Mouse (Mus musculus): Measurements from ENCODE around the gene Cd36.

Cd36 gene

DNA sequence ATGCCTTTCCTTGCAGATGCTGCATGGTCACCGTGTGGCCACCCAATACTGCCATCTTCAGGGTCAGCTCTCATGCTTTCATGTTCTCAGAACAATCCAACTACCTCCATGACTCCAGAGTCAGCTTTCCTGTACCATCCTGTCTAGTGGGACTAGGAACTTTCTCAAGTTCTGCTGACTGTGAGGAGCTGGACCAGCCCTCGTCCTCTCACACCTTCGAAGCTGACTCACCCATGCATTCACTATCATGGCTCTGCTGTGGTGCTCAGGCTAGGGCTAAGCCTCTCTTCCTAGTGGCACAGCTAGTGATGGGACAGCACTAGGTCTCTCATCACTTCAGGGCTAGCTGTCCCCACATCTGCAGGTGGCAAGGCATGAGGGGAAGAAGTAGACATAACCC lies 30.7 kb downstream of the Cd36 start:
- DNase-seq: no peak

DNA sequence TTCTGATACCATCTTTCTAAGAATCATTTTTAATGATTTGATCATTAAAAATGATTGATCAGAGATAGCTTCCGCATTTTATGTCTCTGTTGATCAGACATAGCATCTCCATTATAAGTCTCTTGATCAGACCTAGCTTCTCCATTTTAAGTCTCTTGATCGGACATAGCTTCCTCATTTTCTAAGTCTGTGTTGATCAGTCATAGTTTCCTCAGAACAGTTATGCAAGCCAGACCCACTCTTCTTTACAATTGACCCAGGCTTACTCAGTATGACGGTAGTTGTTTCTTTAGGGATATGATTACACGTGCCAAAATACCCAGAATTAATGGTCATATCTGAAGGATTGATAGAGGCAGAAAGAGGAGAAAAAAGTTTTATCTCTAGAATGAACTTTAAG lies 31.3 kb downstream of the Cd36 start:
- no peak for DNase-seq

DNA sequence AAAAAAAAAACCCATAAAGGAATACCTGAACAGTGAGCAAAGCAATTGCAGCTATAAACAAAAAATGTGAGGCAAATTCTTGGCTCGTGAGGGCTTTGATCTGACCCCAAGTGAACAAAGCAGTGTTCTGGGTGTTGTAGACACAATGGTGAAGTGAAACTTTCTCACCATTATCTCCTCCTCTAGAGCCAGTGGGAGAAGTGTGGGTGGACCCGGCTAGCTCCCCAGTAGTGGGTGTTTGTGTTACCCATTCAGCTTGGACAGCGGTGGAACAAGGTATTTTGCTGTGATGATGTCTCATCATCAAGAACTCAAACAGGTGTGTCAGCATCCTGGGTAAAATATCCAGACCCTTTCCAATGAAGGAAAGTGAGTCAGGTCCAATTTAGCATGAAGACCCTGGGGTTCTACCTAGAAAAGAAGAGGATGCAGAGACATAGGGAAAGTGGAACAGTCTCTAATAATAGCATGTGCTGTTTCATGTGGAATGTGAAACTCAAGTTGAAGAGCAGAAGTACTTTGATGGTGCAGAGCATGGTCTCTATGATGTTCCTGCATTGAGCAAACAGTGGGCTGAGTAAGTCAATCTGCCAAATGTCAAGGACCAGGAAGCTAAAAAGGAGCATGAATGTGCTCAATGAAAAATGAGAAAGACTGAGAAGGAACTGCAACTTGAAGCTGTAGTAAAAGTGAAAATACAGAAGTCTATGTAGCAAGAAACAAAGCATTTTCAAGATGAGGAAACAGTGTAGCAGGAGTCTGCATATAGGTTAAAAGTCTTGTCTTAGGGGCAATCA lies 34.3 kb downstream of the Cd36 start:
- DNase-seq: no peak

DNA sequence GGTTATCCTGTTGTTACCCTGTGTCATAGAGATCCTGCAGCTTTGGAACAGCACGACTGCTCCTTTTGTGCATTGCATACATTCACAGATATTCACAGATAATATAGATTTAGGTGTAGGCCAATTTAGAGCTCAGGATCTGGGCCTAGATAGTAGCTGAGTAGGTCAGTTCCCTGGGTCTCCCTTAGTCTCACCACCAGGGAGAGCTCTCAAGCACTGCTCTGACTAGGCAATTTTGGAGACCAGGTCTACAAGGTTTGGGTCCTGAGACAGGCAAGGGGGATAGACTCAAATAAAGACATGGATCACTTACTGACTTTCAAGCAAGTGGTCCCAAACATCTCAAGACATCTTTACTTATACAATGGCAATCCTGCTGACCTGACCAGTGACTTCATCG lies 38.0 kb downstream of the Cd36 start:
- DNase-seq: no peak

DNA sequence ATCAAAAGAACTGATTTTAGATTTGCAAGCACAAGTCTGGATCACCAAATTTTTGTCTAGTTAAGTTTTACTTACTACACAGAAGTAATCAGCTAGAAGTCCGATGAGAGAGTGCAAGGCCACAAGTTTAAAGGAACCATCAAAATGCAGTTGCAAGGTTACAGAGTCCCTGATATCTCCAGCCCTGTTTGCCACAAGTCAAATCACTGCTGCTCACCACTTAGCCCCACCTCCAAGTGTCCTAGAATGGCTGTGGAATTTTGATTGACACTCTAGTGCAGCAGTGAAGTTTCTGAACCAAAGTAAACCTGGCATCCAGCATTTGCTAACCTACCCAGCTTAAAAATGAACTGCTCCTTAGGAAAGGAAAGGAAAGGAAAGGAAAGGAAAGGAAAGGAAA lies 39.0 kb downstream of the Cd36 start:
- no peak for DNase-seq

DNA sequence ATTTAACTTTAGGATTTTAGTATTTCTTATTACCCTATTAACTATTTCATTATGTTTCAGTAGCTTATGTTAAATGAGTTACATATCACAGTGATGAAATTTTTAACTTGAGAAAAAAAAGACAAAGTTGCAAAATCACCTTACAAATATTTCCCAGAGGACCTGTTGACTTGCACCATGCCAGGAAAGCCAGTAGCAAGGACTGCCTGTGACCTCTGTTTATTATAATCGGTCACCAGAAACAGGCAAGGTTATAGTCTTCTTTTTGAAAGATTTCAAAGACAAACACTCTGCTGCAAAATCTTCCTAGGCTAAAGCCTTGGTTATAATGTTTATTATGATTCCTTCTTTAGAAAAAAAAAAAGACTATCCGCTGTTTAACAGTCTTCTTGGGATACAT lies 39.9 kb downstream of the Cd36 start:
- no peak for DNase-seq

DNA sequence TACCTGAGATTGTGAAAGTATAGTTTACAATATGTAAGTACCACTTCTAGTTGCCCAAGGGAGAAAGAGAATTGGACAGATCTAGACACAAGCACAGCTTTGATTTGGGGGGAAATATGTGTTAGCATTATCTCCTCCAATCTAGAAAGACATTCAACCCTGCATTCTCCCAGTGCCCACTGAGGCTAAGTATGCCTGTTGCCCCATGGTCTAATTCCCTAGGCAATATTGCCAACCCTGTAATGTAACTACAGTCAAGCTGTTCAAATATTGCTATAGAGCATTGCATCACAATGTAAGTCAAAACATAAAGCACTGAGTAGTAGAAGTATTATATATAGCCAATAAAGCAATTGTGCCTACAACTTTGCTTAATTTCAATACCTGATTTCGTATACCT lies 40.3 kb downstream of the Cd36 start:
- no peak for DNase-seq

DNA sequence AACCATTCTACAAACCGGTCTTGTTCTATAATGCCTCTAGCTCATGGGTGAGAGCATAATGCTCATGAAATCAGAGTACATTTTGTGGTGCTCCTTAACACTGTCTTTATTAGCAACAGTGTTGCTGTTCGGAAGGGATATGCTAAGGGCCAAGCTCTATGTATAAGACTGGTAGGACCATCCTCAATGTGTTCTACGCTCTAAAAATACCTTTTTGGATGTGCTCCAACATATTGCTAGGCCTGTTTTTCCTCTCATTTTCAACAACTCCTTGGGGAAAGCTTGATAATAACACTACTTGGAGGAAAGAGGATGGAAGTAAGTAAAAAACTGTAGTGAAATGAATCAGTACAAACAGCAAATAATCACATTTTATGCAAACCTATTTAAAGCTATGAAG lies 44.7 kb downstream of the Cd36 start:
- DNase-seq: no peak

DNA sequence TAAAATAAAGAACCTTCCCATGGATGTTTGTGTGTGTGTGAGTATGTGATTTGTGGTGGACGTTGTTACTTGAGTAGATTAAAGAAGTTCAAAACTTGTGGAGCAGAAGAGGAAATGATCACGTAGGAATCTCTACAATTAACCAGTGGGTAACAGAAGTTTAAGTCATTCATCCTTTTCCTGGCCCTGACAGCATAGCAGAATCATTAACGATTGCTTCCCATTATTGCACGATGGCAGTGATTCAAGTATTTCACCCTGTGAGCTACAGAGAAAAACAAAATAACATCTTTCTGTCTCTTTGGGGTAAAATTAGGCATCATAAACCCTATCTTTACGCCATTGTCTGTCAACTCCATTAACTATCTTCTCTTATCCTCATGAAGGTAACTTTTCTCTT lies 45.3 kb downstream of the Cd36 start:
- no peak for DNase-seq

DNA sequence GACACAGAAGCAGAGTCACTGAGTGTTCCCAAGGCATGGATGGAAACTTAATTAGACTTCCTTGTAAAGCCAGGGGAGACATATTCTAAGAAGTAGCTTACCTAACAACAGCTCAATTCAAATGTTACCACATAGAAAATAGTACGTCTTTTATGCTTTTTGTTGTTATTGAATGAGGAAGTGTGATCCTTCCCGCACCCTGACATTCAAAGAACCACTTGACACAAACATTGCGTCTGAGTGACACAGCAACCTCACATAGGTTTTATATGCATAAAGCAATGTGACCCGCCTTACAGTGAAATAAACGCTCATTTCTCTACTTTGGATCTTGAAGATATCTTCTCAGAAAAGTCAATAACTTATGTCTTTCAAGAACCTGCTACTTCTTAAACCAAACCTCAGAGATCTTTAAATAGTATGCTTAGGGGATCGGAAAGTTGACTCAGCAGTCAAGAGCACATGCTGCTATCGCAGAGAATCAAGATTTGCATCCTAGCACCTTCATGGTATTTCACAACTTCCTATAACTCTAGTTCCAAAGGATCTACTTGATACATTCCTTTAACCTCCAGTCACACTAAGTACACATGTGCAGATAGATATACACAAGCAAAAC lies 46.4 kb downstream of the Cd36 start:
- DNase-seq: no peak

DNA sequence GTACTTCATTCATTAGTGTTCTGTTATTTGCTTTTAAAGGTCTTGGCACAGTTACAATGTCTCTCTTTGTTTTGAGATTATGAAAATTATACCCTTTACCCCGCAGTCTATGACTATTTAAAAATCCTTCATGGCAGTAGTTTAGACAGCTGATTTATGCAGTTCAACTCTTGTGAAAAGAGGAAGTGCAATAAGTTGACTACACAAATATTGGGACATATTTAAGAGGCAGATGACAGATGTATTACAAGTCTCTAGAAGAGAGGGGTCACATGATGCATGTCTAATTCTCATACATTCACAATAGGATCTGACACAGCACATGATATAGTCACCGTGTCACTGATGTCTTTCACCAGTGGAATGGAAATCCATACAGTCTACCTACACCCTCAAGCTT lies 49.1 kb downstream of the Cd36 start:
- no peak for DNase-seq

DNA sequence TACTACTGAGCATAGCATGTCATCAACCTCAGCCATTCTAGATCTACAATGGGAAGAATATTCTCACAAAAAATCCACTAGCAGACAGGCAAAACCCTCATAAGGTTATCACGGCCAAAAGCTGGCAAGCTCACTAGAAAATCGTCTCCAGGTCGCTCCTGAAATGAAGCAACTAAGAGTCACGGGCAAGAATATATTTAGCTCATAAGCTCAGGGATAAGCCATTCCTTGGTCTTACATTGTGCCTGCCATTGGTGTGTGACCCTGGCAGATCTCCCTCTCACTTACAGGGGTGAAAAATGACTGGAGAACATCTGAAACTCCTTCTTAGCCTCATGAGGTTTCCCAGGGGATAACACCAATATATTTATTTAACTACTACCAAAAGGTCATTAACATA lies 52.2 kb downstream of the Cd36 start:
- DNase-seq: no peak

DNA sequence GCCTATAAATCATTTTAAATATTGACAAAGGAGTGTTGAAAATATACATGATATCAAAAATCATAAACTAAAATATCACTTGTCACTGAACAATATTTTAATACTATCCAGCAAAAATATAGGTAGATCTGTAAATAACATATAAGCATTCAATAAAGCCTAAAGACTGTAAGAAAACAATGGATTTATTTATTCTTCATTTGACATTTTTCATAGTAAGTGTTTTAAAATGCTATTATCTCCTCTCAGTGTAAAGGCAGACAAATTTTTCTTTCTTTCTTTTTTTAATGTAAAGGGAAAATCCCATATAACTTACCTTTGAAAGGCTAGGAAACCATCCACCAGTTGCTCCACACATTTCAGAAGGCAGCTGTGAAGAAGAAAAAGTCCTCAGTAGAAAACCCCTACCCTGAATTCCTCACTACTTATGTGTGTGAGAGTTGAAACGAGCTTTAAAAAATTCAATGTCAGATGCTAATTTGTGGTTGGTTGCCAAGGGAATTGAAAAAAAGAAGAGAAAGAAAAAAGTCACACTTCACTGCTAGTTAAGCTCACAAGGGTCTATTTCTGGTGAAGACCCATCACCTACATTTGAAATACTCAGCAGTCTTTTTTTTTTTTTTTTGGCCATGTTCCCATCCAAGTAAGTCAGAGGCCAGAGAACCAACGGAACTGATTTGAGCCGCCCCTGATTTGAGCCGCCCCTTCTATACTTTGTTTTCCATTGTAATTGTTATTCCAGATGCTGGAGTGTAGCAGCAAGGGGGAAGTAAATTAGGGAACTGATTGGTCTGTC lies 53.1 kb downstream of the Cd36 start:
- no peak for DNase-seq

DNA sequence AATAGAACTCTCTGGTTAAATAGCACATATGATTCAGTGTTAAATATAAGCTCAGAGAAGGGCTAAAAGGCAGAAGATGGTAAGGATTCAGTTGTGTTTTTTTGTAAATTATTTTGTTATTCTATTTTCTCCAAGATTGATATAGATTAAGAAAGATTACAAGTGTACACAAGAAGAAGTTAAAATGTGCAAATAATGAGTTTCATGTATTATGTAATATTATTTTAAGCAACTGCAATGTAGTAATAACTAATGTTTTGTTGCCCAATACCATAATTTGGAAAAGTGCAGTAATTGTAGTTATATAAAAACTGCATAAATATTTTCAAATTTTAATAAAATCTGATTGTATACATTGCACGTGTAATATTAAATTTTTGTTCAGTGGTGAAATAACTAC lies 54.8 kb downstream of the Cd36 start:
- no peak for DNase-seq

DNA sequence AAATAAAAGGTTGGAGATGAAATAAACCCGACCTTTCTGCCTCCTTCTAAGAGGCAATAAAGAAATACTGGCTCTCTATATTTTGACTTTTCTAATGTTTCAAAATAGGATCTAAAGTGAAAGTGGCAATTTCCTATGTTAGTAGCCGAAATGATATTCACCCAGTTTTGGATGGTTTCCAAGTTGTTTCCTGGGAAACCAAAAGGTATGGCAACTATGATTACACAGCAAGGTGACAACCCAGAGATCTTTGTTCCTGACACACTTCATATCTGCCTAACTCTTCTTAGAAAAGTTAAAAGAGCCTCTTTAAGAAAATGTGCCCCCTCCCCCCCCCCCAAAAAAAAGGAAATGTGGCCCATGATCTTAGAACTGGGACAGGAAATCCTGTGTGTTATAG lies 58.1 kb downstream of the Cd36 start:
- no peak for DNase-seq

DNA sequence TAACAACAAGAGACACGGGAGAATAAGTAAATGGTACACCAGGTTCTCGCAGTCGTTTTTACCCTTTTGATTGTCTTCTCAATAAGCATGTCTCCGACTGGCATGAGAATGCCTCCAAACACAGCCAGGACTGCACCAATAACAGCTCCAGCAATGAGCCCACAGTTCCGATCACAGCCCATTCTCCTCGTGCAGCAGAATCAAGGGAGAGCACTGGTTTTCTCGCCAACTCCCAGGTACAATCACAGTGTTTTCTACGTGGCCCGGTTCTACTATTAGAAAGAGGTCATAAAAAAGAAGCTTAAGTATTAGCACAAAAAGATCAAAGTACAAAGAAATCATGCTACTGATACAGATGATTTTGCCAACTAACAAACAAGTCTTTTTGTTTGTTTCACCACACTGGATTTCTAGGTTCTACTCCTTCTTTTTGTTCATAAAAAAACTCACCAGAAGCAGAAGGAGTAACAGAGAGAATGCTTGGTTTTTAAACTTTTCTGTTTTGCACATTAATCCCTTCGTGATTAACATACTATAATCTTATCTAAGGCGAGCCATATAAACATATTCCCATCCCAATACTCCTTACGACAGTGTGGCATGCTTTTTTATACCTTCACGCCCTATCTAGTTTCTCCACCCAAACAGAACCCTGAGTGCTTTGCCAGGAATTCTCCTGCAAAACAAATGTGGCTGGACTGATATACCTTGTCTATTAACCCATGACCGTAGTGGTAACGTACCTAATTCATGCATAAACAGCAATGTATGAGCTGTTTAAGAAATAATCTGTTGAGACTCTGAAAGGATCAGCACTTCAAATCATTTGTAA lies 59.7 kb downstream of the Cd36 start:
- no peak for DNase-seq

DNA sequence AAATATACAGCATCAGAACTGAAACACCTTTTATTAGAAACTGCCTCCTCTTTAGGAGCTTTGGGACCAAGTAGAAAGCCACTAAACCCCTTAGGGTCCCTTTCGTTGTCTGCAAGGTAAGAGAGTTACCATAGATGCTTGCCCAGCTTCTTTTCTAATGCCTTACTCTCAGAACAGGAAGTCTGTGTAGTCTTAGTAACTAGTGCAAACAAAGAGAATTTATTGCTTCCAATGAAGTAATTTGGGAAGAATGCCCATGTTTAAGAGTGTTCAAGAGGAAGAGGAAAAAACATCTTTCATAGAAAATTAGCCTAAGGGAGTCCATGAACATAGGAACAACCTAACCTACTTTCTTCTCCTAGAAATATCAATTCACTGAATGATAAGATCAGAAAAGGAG lies 67.2 kb downstream of the Cd36 start:
- no peak for DNase-seq

DNA sequence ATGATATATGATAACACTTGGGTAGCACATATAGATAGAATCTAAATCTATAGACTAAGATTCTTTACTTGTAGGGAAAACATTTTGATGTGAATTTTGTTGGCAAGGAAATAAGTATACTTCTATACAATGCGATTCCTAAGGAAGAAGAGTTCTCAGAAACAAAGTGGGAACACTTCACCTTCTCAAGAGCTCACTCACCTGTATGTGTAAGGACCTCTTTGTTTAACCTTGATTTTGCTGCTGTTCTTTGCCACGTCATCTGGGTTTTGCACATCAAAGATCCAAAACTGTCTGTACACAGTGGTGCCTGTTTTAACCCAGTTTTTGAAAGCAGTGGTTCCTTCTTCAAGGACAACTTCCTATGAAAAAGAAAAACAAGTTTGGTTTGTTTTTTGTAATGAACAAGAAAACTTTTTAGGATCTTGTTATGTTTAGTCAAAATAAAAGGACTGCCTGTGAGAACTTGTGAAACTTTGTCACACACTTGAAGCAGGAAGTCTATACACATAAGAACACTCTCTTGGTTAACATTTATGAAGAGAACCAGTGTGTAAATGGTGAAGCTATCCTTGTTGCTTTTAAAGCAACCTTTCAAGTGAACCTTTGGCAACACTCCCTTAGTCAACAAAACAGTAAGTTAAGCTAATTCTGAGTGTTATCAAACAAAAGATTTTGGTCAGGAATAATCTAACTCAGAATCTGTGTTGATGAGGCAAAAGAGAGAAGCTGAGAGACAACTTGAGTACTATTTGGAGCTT lies 68.2 kb downstream of the Cd36 start:
- no peak for DNase-seq

DNA sequence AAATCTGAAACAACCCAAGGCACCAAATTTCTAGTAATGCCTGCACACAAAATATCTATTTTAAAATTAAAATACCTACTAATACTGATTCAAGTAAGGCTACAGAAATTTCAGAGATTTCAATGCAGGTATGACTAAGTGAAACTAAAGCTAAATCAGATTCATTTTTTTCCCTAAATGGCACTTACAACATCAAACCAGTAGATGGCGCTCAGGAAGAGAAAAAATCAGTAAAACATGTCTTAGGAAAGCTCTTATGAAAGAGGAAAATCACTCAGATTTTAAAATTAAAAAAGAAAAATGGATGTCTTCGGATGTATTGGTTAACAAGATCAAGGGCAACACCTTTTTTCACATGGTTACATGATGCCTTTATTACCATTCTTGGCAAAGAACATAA lies 72.4 kb downstream of the Cd36 start:
- no peak for DNase-seq

DNA sequence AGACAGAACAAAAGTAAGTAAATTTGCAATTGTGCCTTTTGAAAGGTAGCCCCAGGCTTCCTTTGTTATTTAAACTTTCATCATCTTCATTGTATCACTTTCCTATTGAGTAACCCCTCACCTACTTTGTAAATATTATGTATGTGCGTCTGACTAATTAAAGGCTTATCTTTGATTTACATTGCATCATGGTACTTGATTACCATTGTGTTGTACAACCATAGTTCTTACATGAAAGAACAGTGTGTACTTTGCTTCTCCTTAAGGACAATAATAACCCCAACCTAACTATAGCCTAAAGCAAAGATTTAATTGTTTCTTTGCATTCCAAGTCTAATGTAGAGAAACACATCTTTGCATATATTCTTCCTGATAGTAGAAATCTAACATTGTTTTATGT lies 78.3 kb downstream of the Cd36 start:
- DNase-seq: no peak

DNA sequence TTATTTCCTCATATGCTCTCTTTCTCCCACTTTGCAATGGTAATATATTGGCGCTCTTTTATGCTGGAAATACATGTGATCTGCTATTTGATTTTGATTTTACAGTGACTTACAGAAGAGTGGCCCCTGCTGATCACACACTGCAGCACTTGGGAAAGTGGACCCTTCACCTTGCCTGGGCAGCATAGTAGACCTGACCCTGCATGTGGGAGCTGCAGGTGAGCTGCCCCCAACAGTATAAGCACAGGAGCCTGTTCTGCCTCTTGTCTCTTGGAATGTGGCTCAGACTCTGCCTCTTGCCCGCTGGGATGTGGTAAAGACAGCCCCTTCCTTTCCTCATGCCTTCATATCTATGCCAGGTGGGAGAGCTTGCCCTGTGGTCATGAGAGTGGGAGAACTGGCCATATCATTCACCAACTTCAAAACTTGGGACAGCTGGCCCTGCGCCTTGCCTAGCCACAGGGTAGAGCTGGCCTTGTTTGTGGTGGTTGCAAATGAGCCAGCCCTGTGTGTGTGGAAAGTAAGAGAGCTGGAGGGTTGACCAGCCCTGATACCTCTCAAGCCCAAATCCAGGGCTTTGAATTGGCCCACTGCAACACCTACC lies 81.7 kb downstream of the Cd36 start:
- no peak for DNase-seq

DNA sequence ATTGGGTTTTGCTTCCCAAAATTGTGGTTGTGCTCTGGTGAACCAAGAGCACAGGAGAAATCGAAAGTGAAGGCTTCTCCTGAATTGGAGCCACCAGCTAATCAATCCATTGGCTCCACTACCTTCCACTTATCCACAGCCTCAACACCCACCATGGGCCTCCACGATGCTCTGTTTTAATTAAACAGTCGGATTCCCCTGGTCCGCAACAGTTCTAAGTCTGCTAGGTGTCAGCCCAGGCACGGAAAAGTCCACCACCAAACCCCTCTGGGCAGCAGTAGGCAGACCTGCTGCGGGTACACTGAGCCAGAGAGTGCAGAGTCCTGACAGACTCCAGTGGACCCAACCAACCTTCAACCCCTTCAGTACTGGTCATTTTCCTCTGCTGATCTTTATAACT lies 112.0 kb downstream of the Cd36 start:
- peak; percentile 6 for DNase-seq
